Mouse (Mus musculus): ENCODE results near the gene Cit. TPM values are rescaled to one million over a fixed set of nuclear protein-coding genes. Genes with fewer than 3 reads are reported as not detected.
A peak's percentile ranks its signal among the peaks of the same experiment; 100 is the strongest.
"Not testable (repeated sequence)": the region's sequence is repeated elsewhere in the genome, so short reads cannot be mapped to it uniquely, and the experiment has no call there.

Cit gene
- polyA plus RNA-seq (2014; fragmentation: Nextera tagmentation; extraction: Ambion mirVana) = 25.3 and 26.9 TPM in 2 replicates

DNA sequence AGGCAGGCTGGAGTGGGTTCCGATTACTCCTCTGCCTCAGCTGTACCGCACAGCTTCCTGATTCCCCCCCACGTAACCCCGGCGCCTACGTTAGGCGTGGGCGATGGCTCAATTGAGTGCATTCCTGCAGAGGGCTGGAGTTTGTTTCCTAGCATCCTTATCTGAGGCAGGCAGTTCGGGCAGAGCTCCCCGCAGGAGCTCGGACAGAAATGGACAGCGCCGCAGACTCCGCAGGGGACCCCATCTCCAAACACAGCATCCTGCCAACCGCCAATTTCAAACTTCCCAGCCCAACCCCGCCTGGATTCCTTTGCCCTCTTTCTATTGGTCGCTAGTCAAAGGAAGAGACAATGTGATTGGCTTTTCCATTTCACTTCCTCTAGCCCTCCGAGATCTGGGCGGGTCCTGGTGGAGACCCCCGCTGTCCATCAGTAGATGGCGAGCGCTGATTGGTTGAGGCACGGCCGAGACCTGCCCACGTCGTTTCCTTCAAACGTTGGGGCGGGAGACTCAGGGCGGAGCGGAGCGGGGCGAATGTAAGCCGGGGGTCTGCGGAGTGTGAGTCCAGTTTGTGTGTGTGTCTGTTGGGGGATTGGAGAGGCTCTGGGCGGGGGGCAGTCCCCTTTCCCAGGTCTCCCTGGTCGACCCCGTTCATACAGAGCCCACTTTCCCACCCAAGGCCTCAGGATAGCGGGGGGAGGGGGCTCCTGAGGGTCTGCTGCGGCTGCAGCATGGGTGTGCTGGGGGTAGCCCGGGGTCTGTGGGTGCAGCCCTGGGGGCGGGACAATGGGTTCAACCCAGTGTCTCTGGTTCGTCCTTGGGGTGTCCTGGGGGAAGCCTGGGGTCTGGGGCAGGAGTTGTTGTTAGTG is at the start of gene Cit:
Gene Cit (plus strand): TSS at position 513 of the 869 bp plus-strand sequence.
- ATAC-seq (replicated peaks; ENCODE audit: insufficient number of reproducible peaks, low FRiP score, low TSS enrichment, low read depth) = peak; percentile 98
- Histone ChIP-seq H3K36me3 (replicated peaks; ENCODE audit: control insufficient read depth, insufficient read depth, low read depth, low read length) (no peaks in the 10 kb centered on the region), H3K9me3 (replicated peaks; ENCODE audit: control insufficient read depth, low read length) (no peaks in the 10 kb centered on the region), H3K9ac (replicated peaks; ENCODE audit: low read length) (peak within 1 kb of the TSS; percentile 79), H3K4me3 (ENCODE audit: low read depth, low read length) (peak within 1 kb of the TSS; percentile 92), H3K27ac (replicated peaks; ENCODE audit: low read depth, low read length) (0 out of 2 replicates have a peak within 1 kb of the TSS, but pooled peaks have one; percentile 6), H3K4me1 (ENCODE audit: control insufficient read depth, insufficient read depth, low read length) (no peaks in the 10 kb centered on the region; the same call in 1 of the 2 replicates), H3K27me3 (ENCODE audit: control insufficient read depth, insufficient read depth, low read length) (no peaks in the 10 kb centered on the region), H3K4me2 (ENCODE audit: low read depth, low read length) (peak within 1 kb of the TSS; percentile 81)
- DNase-seq (ENCODE audit: low spot score) = peak; percentile 98
- WGBS = under 1% methylated on average over 42 of the region's 42 CpGs

DNA sequence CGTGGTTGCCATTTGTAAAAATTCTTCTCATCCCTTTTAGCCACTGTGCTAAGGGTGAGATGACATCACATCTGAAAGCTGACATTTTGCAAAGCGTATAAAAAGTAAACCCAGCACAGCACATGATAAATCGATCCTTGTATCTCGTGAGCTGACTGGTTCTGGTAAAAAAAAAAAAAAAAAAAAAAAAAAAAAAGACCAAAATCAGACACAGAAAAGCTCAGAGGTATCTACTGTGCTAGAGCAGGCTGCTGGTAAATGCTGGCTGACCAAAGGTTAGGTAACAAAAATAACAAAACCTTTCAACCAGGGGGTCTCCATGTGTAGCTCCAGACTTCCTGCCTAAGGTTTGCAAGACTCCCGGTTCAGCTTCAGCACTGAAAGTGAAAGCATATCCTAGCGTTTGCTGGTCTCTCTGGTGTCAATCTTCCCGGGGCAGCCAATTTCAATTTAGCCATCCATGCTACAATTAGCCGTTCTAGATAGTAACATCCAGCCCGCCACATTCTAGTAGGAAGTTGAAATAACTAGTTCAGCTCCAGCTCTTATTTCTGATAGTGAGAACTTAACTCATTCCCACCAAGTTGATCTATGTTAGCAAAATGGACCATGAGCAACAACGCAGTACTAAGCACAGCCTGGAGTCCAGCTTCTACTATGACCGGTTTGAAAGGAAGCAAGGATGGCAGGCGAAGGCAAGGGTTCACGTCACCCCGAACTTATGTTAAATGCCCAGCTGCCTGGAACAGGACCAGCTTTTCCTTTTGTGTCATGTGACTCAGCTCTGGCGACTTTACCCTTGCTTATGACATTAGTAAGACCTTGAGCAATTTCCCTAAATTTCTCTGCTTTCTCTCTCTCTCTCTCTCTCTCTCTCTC is 45.8 kb upstream of the Cit start:
- no peak for ATAC-seq (replicated peaks; ENCODE audit: insufficient number of reproducible peaks, low FRiP score, low TSS enrichment, low read depth)
- Histone ChIP-seq H3K4me2 (ENCODE audit: low read depth, low read length) (no peak overlapping the region), H3K36me3 (replicated peaks; ENCODE audit: control insufficient read depth, insufficient read depth, low read depth, low read length) (no peaks in the 10 kb centered on the region), H3K9me3 (replicated peaks; ENCODE audit: control insufficient read depth, low read length) (no peaks in the 10 kb centered on the region), H3K27me3 (ENCODE audit: control insufficient read depth, insufficient read depth, low read length) (no peaks in the 10 kb centered on the region), H3K9ac (replicated peaks; ENCODE audit: low read length) (no peak overlapping the region), H3K27ac (replicated peaks; ENCODE audit: low read depth, low read length) (no peak overlapping the region), H3K4me3 (ENCODE audit: low read depth, low read length) (no peak overlapping the region), H3K4me1 (ENCODE audit: control insufficient read depth, insufficient read depth, low read length) (no peaks in the 10 kb centered on the region)
- no peak for DNase-seq (ENCODE audit: low spot score)
- 60% methylated on average over 15 of the region's 15 CpGs for WGBS

DNA sequence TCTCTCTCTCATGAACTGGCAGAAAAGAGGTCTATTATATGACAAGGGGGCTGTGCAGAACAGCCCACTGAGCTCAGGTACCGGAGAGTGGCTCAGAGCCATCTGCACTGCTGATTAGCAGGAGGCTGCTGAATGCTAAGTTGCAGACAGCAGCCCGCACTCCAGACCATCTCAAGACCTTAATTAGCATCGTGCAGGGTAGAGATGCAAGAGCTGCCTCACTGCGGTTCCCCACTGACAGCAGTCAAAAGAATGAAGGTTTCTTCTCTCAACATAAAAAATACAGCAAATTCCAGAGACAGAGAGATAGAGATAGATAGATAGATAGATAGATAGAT is 45.2 kb upstream of the Cit start:
- Histone ChIP-seq H3K4me3 (ENCODE audit: low read depth, low read length) (no peak overlapping the region), H3K4me2 (ENCODE audit: low read depth, low read length) (no peak overlapping the region), H3K9me3 (replicated peaks; ENCODE audit: control insufficient read depth, low read length) (no peaks in the 10 kb centered on the region), H3K27me3 (ENCODE audit: control insufficient read depth, insufficient read depth, low read length) (no peaks in the 10 kb centered on the region), H3K9ac (replicated peaks; ENCODE audit: low read length) (no peak overlapping the region), H3K36me3 (replicated peaks; ENCODE audit: control insufficient read depth, insufficient read depth, low read depth, low read length) (no peaks in the 10 kb centered on the region), H3K27ac (replicated peaks; ENCODE audit: low read depth, low read length) (no peak overlapping the region), H3K4me1 (ENCODE audit: control insufficient read depth, insufficient read depth, low read length) (no peaks in the 10 kb centered on the region)
- ATAC-seq (replicated peaks; ENCODE audit: insufficient number of reproducible peaks, low FRiP score, low TSS enrichment, low read depth) (no peak), DNase-seq (ENCODE audit: low spot score) (no peak)
- WGBS = 44% methylated on average over 4 of the region's 4 CpGs

DNA sequence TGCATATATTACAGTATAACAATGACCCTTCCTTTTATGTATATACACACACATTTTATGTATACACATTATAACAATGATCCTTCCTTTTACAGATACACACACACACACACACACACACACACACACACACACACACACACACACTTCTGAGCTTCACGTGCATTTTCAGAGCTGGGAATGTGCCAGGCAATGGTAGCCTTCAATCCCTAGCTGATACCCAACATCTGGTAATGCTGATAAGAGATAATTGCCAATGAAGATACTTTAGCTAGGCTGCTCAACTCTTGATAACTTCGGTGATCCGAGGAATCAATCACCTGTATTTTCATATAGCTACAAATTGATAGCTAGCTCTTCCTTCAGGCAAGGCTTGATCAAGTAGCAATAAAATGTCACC is 32.8 kb upstream of the Cit start:
- WGBS = 84% methylated on average over 3 of the region's 3 CpGs
- no peak for ATAC-seq (replicated peaks; ENCODE audit: insufficient number of reproducible peaks, low FRiP score, low TSS enrichment, low read depth)

DNA sequence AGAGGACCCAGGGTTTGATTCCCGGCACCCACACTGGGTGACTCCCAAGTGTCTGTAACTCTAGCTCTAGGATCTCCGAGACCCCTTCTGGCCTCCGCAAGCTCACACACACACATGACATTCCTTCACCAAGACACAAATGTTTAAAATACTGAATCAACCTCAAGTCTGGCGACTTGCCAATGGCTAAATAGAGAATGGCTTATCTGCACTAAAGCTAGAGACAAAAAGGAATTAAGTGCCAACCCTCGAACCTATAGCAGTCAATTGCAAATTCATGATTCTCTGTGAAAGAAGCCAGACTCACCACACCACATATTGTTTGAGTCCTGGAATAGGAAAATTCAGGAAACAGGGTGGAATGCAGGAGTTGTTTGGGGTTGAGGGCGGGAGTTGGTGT is 28.1 kb upstream of the Cit start:
- DNase-seq (ENCODE audit: low spot score) (no peak), ATAC-seq (replicated peaks; ENCODE audit: insufficient number of reproducible peaks, low FRiP score, low TSS enrichment, low read depth) (no peak)
- Histone ChIP-seq H3K36me3 (replicated peaks; ENCODE audit: control insufficient read depth, insufficient read depth, low read depth, low read length) (no peaks in the 10 kb centered on the region), H3K9me3 (replicated peaks; ENCODE audit: control insufficient read depth, low read length) (no peaks in the 10 kb centered on the region), H3K4me3 (ENCODE audit: low read depth, low read length) (no peak overlapping the region), H3K27me3 (ENCODE audit: control insufficient read depth, insufficient read depth, low read length) (no peaks in the 10 kb centered on the region), H3K27ac (replicated peaks; ENCODE audit: low read depth, low read length) (no peak overlapping the region), H3K4me1 (ENCODE audit: control insufficient read depth, insufficient read depth, low read length) (no peaks in the 10 kb centered on the region), H3K9ac (replicated peaks; ENCODE audit: low read length) (no peak overlapping the region), H3K4me2 (ENCODE audit: low read depth, low read length) (no peak overlapping the region)
- WGBS = 81% methylated on average over 6 of the region's 6 CpGs

More for the DNA sequence above, 32.8 kb upstream of the Cit start:
- no peaks in the 10 kb centered on the region for H3K27me3 ChIP-seq (ENCODE audit: control insufficient read depth, insufficient read depth, low read length)
- H3K9ac ChIP-seq (replicated peaks; ENCODE audit: low read length) = no peak overlapping the region
- H3K9me3 ChIP-seq (replicated peaks; ENCODE audit: control insufficient read depth, low read length) = no peaks in the 10 kb centered on the region
- no peak for DNase-seq (ENCODE audit: low spot score)
- H3K4me3 ChIP-seq (ENCODE audit: low read depth, low read length) = no peak overlapping the region
- no peak overlapping the region for H3K4me2 ChIP-seq (ENCODE audit: low read depth, low read length)
- no peak overlapping the region for H3K27ac ChIP-seq (replicated peaks; ENCODE audit: low read depth, low read length)
- H3K4me1 ChIP-seq (ENCODE audit: control insufficient read depth, insufficient read depth, low read length) = no peaks in the 10 kb centered on the region
- no peaks in the 10 kb centered on the region for H3K36me3 ChIP-seq (replicated peaks; ENCODE audit: control insufficient read depth, insufficient read depth, low read depth, low read length)

DNA sequence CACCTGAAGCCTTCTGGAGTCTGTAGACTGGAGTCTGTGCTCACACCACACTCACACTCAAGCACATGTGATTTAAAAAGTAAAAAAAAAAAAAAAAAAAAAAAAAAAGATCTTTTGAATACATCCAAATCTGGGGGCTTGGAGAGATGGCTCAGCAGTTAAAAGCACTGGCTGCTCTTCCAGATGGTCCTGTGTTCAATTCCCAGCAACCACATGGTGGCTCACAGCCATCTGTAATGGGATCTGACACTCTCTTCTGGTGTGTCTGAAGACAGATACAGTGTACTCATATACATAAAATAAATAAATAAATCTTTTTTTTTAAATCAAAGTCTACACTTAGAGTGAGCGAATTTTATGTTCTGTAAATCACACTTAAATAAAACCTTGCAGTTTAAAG is 27.4 kb upstream of the Cit start:
- WGBS = 77% methylated on average over 1 of the region's 1 CpGs
- not testable (repeated sequence) for ATAC-seq (replicated peaks; ENCODE audit: insufficient number of reproducible peaks, low FRiP score, low TSS enrichment, low read depth)

DNA sequence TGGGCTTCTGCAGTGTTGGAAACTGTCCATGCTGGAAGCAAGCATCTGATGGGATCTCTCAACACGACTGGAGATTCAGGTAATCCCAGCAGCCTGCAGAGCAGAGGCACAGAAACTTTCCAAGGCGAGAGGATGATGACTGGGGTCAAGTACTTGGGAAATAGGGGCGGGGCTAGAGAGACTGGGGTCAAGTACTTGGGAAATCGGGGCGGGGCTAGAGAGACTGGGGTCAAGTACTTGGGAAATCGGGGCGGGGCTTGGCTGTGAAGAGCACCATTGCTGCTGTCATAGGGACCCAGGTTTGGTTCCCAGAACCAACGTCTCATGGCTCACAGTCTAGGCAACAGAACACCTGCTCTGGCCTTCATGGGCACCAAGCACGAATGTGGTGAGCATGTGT is 25.1 kb upstream of the Cit start:
- ATAC-seq (replicated peaks; ENCODE audit: insufficient number of reproducible peaks, low FRiP score, low TSS enrichment, low read depth) (no peak), DNase-seq (ENCODE audit: low spot score) (no peak)
- Histone ChIP-seq H3K27me3 (ENCODE audit: control insufficient read depth, insufficient read depth, low read length) (no peaks in the 10 kb centered on the region), H3K27ac (replicated peaks; ENCODE audit: low read depth, low read length) (no peak overlapping the region), H3K9ac (replicated peaks; ENCODE audit: low read length) (no peak overlapping the region), H3K4me1 (ENCODE audit: control insufficient read depth, insufficient read depth, low read length) (no peaks in the 10 kb centered on the region), H3K36me3 (replicated peaks; ENCODE audit: control insufficient read depth, insufficient read depth, low read depth, low read length) (no peaks in the 10 kb centered on the region), H3K4me3 (ENCODE audit: low read depth, low read length) (no peak overlapping the region), H3K9me3 (replicated peaks; ENCODE audit: control insufficient read depth, low read length) (no peaks in the 10 kb centered on the region), H3K4me2 (ENCODE audit: low read depth, low read length) (no peak overlapping the region)
- 74% methylated on average over 9 of the region's 9 CpGs for whole genome bisulfite sequencing

More for the DNA sequence above, 27.4 kb upstream of the Cit start:
- H3K36me3 ChIP-seq (replicated peaks; ENCODE audit: control insufficient read depth, insufficient read depth, low read depth, low read length); H3K9me3 ChIP-seq (replicated peaks; ENCODE audit: control insufficient read depth, low read length); H3K9ac ChIP-seq (replicated peaks; ENCODE audit: low read length); H3K4me3 ChIP-seq (ENCODE audit: low read depth, low read length); H3K4me2 ChIP-seq (ENCODE audit: low read depth, low read length); DNase-seq (ENCODE audit: low spot score); H3K4me1 ChIP-seq (ENCODE audit: control insufficient read depth, insufficient read depth, low read length); H3K27me3 ChIP-seq (ENCODE audit: control insufficient read depth, insufficient read depth, low read length); H3K27ac ChIP-seq (replicated peaks; ENCODE audit: low read depth, low read length): not testable (repeated sequence)

DNA sequence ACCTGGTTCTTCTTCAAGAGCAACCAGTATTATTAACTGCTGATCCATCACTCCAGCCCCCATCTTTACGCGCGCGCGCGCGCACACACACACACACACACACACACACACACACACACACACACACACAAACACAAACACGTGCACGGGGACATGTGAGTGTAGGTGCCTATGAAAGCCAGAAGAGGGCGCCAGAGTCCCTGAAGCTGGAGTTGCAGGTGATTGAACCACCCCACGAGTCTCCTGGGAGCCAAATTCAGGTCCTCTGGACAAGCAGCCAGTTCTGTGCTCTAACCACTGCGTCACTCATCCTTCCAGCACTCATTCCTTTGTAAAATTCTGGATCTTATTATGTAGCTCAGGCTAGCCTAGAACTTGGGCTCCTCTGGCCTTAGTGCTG is 23.9 kb upstream of the Cit start:
- ATAC-seq (replicated peaks; ENCODE audit: insufficient number of reproducible peaks, low FRiP score, low TSS enrichment, low read depth) (no peak), DNase-seq (ENCODE audit: low spot score) (no peak)
- Histone ChIP-seq H3K9me3 (replicated peaks; ENCODE audit: control insufficient read depth, low read length) (no peaks in the 10 kb centered on the region), H3K4me2 (ENCODE audit: low read depth, low read length) (no peak overlapping the region), H3K4me3 (ENCODE audit: low read depth, low read length) (no peak overlapping the region), H3K27ac (replicated peaks; ENCODE audit: low read depth, low read length) (no peak overlapping the region), H3K27me3 (ENCODE audit: control insufficient read depth, insufficient read depth, low read length) (no peaks in the 10 kb centered on the region), H3K4me1 (ENCODE audit: control insufficient read depth, insufficient read depth, low read length) (no peaks in the 10 kb centered on the region), H3K9ac (replicated peaks; ENCODE audit: low read length) (no peak overlapping the region), H3K36me3 (replicated peaks; ENCODE audit: control insufficient read depth, insufficient read depth, low read depth, low read length) (no peaks in the 10 kb centered on the region)
- 88% methylated on average over 12 of the region's 12 CpGs for WGBS
